Mouse (Mus musculus) liver, embryonic 14.5 days (tissue): ENCODE results near the gene Spats2. TPM values are rescaled to one million over a fixed set of nuclear protein-coding genes. Genes with fewer than 3 reads are reported as not detected.

Source experiments
- ATAC-seq: fragments of 200-750 bp; cut with Nextera tagmentation; 2 replicates; pipeline ENCODE4 v1.8.0; 2017; ENCODE audit warnings: moderate number of reproducible peaks, mild to moderate bottlenecking, moderate library complexity; ENCODE audit not compliant: insufficient read depth
- DNase-seq, 3 experiments: peaks; one replicate each; pipeline ENCODE4 v3.0.0-alpha.2; 2012 to 2013; ENCODE audit warnings: low read depth in 3 of 3, low spot score in 3 of 3
- H3K27ac ChIP-seq: fragments of 300-500 bp; sonication (generic); 2 replicates; pipeline ENCODE4 v1.5.1; 2014; ENCODE audit warnings: moderate library complexity, mild to moderate bottlenecking, control low read depth, inconsistent platforms
- H3K27me3 ChIP-seq: fragments of 300-500 bp; sonication (generic); 2 replicates; pipeline ENCODE4 v1.6.1; 2014; ENCODE audit warnings: mild to moderate bottlenecking, low read length, moderate library complexity; ENCODE audit not compliant: control insufficient read depth, insufficient read depth
- H3K36me3 ChIP-seq: fragments of 300-500 bp; sonication (generic); replicated peaks from 2 replicates; pipeline ENCODE4 v1.6.1; 2014; ENCODE audit warnings: low read depth; ENCODE audit not compliant: control insufficient read depth, insufficient read depth
- H3K4me1 ChIP-seq, 2 experiments: fragments of 200-500 bp in 1 of 2; fragments of 300-500 bp in 1 of 2; sonication (generic) in 1 of 2; replicated peaks; 2 replicates each; pipeline ENCODE4 v1.6.1; 2012 to 2014; ENCODE audit warnings: antibody characterized with exemption in 1 of 2, inconsistent platforms in 1 of 2, low read length in 1 of 2; ENCODE audit not compliant: control insufficient read depth in 2 of 2, insufficient read depth in 2 of 2
- H3K4me2 ChIP-seq: fragments of 300-500 bp; sonication (generic); 2 replicates; pipeline ENCODE4 v1.6.1; 2014; ENCODE audit warnings: low read depth, mild to moderate bottlenecking, control low read depth, moderate library complexity
- H3K4me3 ChIP-seq, 2 experiments: fragments of 200-500 bp in 1 of 2; fragments of 300-500 bp in 1 of 2; sonication (generic) in 1 of 2; 2 replicates each; pipeline ENCODE4 v1.5.1; 2012 to 2014; ENCODE audit warnings: low read depth in 2 of 2, low read length in 2 of 2, mild to moderate bottlenecking in 2 of 2, control low read depth in 1 of 2, inconsistent platforms in 1 of 2, moderate library complexity in 1 of 2; ENCODE audit not compliant: insufficient read depth in 1 of 2
- H3K9ac ChIP-seq: fragments of 300-500 bp; sonication (generic); replicated peaks from 2 replicates; pipeline ENCODE4 v1.6.1; 2014; ENCODE audit warnings: mild to moderate bottlenecking, control low read depth, moderate library complexity
- H3K9me3 ChIP-seq: fragments of 300-500 bp; sonication (generic); 2 replicates; pipeline ENCODE4 v1.6.1; 2016; ENCODE audit warnings: low read length, mixed read lengths; ENCODE audit not compliant: control insufficient read depth
- CTCF ChIP-seq: IDR thresholded peaks from 2 replicates; pipeline ENCODE4 v1.5.1; 2016; ENCODE audit warnings: antibody characterized with exemption, low read depth, control low read depth
- EP300 ChIP-seq: IDR thresholded peaks from 2 replicates; pipeline ENCODE4 v1.6.1; 2016; ENCODE audit warnings: antibody characterized with exemption, low read depth
- WGBS: fragments of 180-500 bp; shearing (Covaris S2); extraction: QIAGEN DNeasy Blood & Tissue Kit; methylation state at CpG from one replicate; pipeline ENCODE4 v1.1.7; 2014; ENCODE audit not compliant: insufficient replicate concordance; 5-methylcytosine and 5-hydroxymethylcytosine counted together
- polyA plus RNA-seq, 2 experiments: library from polyadenylated mRNA; depleted of rRNA in 1 of 2; stranded (reverse) in 1 of 2; unstranded in 1 of 2; fragments of >200 nt; fragmentation: Nextera tagmentation in 1 of 2; extraction: Ambion mirVana in 1 of 2; gene quantifications; 2 replicates each; pipeline versions ENCODE4 v1.2.1 to v1.2.3; 2012 to 2014

Gene Spats2
- polyA plus RNA-seq, 2 experiments = 6.7 to 7.7 TPM

DNA sequence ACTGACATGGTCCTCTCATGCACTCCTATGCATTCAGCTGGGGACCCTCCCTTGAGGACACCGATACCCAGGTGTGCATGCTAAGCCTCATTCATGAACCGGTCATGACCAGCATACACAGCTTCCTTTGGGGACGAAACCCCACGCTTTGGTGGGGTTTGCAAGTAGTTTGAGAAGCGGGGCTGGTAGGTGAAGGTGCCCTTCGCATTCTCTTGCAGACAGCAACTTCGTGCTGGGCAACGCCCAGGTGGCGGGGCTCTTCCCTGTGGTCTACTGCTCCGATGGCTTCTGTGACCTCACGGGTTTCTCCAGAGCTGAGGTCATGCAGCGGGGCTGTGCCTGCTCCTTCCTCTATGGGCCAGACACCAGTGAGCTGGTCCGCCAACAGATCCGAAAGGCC lies 100.4 kb downstream of the Spats2 start:
- TF ChIP-seq EP300 (no peak), CTCF (no peak)
- 0 out of 4 replicates have a peak, but pooled peaks cover 0 to 4% of the 10 kb centered on the region in 2 experiments for H3K4me1 ChIP-seq
- H3K9me3 ChIP-seq = no peaks in the 10 kb centered on the region
- DNase-seq (no peak), ATAC-seq (no peak)
- no peak overlapping the region for H3K4me3 ChIP-seq
- WGBS = 15% methylated on average over 14 of the region's 14 CpGs
- H3K9ac ChIP-seq = no peak overlapping the region
- no peak overlapping the region for H3K27ac ChIP-seq
- H3K36me3 ChIP-seq = no peaks in the 10 kb centered on the region
- no peak overlapping the region for H3K4me2 ChIP-seq
- H3K27me3 ChIP-seq = peaks cover 71% of the 10 kb centered on the region

DNA sequence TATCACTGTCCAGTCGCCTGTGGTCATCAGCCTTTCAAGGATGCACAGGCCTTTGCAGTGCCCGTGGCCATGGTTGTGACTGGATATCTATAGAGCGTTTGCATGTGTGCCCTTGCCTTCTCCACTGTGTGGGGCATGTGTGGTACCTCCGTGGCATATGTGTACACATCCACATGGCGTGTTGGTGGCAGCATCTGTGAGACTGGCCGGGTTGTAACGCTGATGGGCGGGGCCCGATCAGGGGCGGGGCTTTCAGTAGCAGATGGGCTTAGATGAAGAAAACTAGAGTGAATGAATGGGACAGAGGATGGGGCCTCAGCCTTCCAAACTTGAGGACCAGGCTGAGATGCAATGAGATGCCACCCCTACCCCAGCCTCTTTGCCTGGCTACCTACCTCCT lies 106.3 kb downstream of the Spats2 start:
- Histone ChIP-seq H3K27ac (no peak overlapping the region), H3K4me2 (no peak overlapping the region), H3K27me3 (peaks cover 12% of the 10 kb centered on the region), H3K4me3 (no peak overlapping the region), H3K9ac (no peak overlapping the region), H3K9me3 (no peaks in the 10 kb centered on the region), H3K36me3 (no peaks in the 10 kb centered on the region), H3K4me1 (0 out of 4 replicates have a peak, but pooled peaks cover 0 to 3% of the 10 kb centered on the region in 2 experiments)
- ATAC-seq = no peak
- no peak for DNase-seq
- TF ChIP-seq CTCF = no peak
- no peak for TF ChIP-seq EP300
- WGBS = 51% methylated on average over 10 of the region's 10 CpGs

DNA sequence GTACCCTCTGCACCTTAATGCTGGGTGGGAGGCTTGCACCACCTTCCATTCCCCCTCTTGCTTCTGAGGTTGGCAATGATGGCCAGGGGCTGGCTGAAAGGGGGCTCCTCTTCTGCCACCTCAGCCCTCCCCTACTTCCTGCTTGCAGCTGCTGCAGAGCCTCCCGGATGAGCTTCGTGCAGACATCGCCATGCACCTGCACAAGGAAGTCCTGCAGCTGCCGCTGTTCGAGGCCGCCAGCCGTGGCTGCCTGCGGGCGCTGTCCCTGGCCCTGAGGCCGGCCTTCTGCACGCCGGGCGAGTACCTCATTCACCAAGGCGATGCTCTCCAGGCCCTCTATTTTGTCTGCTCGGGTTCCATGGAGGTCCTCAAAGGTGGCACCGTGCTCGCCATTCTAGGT lies 108.0 kb downstream of the Spats2 start:
- no peak overlapping the region for H3K27ac ChIP-seq
- peaks cover 2% of the 10 kb centered on the region for H3K27me3 ChIP-seq
- no peak overlapping the region for H3K4me2 ChIP-seq
- TF ChIP-seq EP300 = no peak
- no peak for TF ChIP-seq CTCF
- no peak overlapping the region for H3K9ac ChIP-seq
- WGBS = 38% methylated on average over 17 of the region's 17 CpGs
- ATAC-seq (no peak), DNase-seq (no peak)
- no peaks in the 10 kb centered on the region for H3K9me3 ChIP-seq
- no peaks in the 10 kb centered on the region for H3K36me3 ChIP-seq
- H3K4me1 ChIP-seq = 0 out of 4 replicates have a peak, but pooled peaks cover 0 to 3% of the 10 kb centered on the region in 2 experiments
- H3K4me3 ChIP-seq = no peak overlapping the region

DNA sequence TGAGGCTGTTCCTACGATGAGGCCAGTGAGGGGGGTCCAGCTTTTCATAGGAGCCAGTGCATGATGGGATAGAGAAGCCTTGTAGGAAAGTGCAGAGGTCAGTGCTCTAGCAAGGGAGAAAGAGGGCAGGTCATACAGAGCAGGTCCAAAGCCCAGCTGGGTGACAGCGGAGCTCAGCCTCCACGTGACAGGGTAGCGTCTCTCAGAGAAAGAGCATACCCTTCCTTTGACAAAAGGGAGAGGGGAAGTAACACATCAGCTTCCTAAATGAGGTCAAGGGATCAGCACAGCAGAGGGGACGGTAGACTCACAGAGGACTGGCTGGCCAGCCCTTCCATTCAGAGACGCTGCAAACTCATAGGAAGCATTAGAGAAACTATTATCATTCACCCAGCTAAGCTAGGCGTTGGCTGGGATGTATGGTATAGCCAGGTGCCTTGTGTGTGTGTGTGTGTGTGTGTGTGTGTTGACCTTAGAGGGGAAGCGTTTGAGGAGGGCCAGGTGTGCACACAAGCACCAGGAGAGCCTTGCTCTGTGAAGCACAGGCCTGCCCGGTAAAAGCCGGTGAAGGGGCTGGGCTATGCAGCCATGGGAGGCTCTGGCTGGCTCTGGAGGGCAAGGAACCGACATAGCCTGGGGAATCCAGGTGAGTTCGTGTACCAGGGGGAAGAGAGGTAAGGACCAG lies 108.8 kb downstream of the Spats2 start:
- Histone ChIP-seq H3K27ac (no peak overlapping the region), H3K36me3 (no peaks in the 10 kb centered on the region), H3K4me3 (no peak overlapping the region), H3K9me3 (no peaks in the 10 kb centered on the region), H3K27me3 (no peaks in the 10 kb centered on the region; the same call in none of the 2 replicates), H3K4me1 (0 out of 4 replicates have a peak, but pooled peaks cover 0 to 3% of the 10 kb centered on the region in 2 experiments), H3K4me2 (no peak overlapping the region), H3K9ac (no peak overlapping the region)
- ATAC-seq (no peak), DNase-seq (no peak)
- 44% methylated on average over 12 of the region's 12 CpGs for WGBS
- TF ChIP-seq CTCF (no peak), EP300 (no peak)

DNA sequence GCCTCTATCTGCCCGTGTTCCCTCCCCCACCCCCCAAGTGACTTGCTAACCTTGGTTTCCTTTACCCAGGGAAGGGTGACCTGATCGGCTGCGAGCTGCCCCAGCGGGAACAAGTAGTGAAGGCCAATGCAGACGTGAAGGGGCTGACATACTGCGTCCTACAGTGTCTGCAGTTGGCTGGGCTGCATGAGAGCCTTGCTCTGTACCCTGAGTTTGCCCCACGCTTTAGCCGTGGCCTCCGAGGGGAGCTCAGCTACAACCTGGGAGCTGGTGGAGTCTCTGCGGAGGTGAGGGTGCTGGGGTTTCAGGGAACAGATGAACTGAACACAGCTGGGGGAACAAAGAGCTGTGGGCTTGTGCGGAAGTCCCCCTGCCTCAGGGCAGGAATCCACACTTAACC lies 112.3 kb downstream of the Spats2 start:
- H3K36me3 ChIP-seq = no peaks in the 10 kb centered on the region
- H3K27ac ChIP-seq = no peak overlapping the region
- H3K4me3 ChIP-seq = no peak overlapping the region
- TF ChIP-seq EP300 = no peak
- TF ChIP-seq CTCF = no peak
- no peaks in the 10 kb centered on the region for H3K27me3 ChIP-seq
- no peak overlapping the region for H3K9ac ChIP-seq
- no peak for ATAC-seq
- no peak overlapping the region for H3K4me2 ChIP-seq
- 0 out of 4 replicates have a peak, but pooled peaks cover 0 to 3% of the 10 kb centered on the region in 2 experiments for H3K4me1 ChIP-seq
- no peaks in the 10 kb centered on the region for H3K9me3 ChIP-seq
- no peak for DNase-seq
- WGBS = 56% methylated on average over 11 of the region's 11 CpGs
